Mouse (Mus musculus) bone marrow, adult 2 months (tissue): ENCODE measurements around the gene Hfe2.

ENCODE experiments used
- CTCF ChIP-seq: fragments of 200-500 bp; IDR thresholded peaks from 2 replicates; pipeline ENCODE4 v1.5.1; 2011; ENCODE audit warnings: low read length, control low read depth; ENCODE audit not compliant: control insufficient read depth, insufficient read depth
- POLR2A ChIP-seq: fragments of 200-500 bp; IDR thresholded peaks from 2 replicates; pipeline ENCODE4 v1.6.1; 2011; ENCODE audit warnings: low read depth, mild to moderate bottlenecking, control low read depth, low read length, borderline replicate concordance; ENCODE audit not compliant: control insufficient read depth

DNA sequence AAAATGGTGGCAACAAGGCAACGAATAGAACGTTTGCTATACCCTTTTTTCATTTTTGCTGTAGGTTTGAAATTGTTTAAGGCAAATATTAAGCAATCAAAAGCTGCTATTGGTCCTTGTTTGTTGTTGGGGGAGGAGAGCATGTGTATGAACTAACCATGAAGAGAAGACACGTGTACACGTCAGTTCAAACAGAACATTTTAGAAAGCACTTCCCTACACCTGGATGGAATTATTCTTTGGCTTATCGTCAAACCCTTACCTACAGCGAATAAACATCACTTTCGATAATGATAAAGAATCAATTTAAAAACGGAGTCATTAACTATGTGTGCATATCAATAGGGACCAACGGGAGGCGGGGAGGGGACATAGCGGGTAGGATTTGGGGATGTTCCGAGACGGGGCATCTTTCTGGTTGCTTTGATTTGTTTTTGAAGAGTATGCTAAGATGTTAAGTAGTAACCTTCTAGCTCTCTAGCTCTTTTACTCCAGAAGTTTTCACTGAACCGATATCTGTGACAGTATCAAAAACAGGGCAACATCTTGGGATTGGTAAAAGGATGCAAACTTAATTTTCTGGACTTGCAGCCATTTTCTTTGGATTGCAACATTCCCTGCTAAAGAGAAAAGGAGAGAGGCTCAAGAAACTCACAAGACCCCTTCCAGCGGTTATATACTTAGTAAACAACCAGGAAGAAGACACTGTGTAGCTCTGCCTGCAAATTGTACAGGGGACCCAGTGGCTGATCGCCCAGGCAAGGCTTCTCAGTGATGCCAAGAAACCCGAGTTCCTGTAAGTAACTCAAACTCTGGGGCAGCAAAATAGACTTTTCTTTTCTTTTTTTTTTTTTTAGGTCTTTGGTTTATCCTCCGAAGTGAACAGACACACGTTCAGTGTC lies 22.5 kb upstream of the Hfe2 start:
- TF ChIP-seq CTCF = no peak
- no peak for TF ChIP-seq POLR2A
